Mouse (Mus musculus) olfactory bulb, adult 2 months (tissue): ENCODE results near the gene Apoe.

Experiments used
- CTCF ChIP-seq: fragments of 200-500 bp; IDR thresholded peaks from 2 replicates; pipeline ENCODE4 v1.5.1; 2012; ENCODE audit warnings: low read depth, mild to moderate bottlenecking, low read length, moderate library complexity; ENCODE audit not compliant: insufficient read depth
- POLR2A ChIP-seq: fragments of 200-500 bp; IDR thresholded peaks from 2 replicates; pipeline ENCODE4 v1.6.1; 2012; ENCODE audit warnings: mild to moderate bottlenecking, low read depth, low read length, moderate library complexity; ENCODE audit not compliant: insufficient read depth

GRCm38 (mm10) chr7:19743791-19744190, 44.8 kb upstream of the Apoe start:
- TF ChIP-seq CTCF (no peak), POLR2A (no peak)
